Mouse (Mus musculus): ENCODE measurements around the gene Gigyf1.

Gene Gigyf1

DNA sequence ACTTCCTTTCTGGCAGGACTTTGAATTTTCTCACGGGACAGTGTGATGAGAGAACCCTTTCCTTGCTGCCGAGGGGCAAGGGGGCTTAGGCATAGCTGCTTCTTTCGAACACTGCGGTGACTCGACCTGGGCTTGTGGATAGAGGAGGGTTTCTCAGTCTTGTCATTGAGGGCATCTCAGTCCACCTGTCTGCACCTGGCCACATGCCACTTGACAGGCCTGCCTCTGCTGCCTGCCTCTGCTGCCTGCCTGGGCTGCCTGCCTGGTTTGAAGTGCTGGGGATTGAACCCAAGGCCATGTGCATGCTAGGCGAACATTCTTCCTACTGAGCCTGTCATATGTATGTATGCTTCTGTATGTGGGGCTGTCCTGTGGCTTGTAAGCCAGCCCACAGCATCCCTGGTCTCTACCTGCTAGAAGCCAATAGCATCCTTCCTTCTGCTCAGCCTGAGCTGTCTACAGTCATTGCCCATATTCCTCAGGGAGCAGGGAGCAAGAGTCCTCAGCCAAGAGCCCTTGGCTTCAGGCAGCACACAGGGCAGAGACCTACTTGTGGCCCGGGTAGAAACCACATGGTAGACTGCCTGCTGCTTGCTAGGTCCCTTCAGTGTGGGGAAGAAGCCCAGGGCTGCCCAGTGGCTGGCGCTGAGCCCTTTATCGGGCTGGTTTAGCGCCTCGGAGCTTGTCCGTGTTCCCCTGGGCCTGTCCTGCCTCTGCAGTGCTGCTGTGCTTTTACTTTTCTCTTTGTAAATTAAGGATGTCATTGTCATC lies 4.2 kb upstream of the Gigyf1 start:
- DNase-seq (ENCODE audit: low spot score in 2 of 2) = no peak

DNA sequence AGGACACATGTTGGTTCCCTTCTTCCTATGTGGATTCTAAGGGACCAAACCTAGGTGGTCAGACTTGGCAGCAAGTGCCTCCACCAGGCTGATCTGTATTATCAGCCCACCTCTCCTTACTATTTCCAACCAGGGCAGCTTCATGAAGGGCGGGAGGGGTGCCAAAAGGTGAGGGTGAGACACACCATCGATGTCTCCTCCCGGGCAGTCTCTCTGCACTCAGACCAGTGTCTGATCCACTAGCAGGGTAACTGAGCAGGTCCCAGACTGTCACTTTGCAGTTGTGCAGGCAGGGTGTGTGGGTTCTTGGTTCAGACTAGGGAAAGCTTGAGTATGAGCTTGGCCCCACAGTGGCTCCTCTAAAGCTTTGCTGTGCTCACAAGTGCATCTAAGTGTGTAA lies 3.5 kb upstream of the Gigyf1 start:
- DNase-seq (ENCODE audit: low spot score in 2 of 2) = no peak

DNA sequence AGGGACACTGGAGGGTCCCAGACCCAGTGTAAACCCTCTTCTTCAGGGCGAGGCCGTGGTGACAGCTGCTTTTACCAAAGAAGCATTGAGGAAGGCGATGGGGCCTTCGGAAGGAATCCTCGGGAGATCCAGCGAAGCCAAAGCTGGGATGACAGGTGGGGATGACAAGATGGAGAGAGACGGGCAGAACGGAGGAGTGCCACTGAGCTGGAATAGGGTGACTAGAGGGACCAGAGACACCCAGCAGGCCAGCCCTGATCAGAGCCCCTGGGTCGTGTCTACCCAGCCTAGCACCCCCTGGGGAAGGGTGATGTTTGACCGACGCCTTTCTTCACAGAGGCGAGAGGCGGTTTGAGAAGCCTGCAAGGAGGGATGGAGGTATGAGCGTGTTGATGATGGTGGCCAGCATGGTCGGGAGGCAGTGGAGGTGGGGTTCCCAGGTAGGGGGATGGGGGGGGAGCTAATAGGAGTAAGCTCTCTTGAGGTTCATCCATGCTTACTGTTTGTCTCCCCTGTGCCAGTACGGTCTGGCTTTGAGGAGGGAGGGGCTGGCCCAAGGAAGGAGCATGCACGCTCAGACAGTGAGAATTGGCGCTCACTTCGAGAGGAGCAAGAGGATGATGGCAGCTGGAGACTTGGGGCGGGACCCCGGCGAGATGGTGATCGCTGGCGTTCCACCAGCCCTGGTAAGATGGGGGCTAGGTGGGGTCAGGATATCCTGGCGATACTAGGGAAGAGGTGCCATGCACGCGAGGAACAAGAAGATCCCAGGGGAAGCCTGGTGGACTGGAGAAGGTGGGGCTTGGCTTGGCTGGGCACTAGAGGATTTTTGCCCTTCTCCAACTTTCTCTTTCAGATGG lies 1.6 kb downstream of the Gigyf1 start:
- no peak for DNase-seq (ENCODE audit: low spot score in 2 of 2)

DNA sequence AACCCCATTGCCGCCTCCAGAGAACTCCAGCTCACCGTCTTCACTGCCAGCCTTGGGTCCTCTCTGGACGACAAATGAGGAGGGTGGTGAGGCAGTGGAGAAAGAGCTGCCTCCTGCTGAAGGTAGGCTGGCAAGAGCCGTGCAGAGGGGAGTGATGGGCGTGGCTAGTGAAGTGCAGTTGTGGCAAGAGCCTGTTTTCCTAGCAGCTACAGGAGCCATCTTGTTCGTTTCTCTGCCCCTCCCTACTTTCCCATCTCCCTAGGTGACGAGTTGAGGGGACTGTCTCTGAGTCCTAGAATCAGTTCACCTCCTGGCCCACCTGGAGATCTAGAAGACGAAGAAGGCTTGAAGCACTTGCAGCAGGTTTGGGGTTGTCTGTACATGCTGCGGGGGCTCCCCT lies 3.5 kb downstream of the Gigyf1 start:
- no peak for DNase-seq (ENCODE audit: low spot score in 2 of 2)

DNA sequence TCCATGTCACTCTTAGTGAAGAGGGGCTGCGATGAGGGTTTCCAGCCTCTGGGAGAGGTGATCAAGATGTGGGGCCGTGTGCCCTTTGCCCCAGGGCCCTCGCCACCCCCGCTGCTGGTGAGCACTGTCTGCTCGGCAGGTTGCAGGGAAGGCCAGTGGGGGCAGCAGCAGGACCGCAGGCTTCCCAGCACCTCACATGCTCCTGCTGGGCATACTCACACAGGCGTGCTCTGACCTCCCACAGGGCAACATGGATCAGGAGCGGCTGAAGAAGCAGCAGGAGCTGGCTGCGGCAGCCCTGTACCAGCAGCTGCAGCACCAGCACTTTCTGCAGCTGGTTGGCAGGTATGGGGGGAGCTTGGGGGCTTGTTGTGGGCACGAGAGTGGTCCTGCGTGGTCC lies 4.4 kb downstream of the Gigyf1 start:
- DNase-seq (ENCODE audit: low spot score in 2 of 2) = no peak

DNA sequence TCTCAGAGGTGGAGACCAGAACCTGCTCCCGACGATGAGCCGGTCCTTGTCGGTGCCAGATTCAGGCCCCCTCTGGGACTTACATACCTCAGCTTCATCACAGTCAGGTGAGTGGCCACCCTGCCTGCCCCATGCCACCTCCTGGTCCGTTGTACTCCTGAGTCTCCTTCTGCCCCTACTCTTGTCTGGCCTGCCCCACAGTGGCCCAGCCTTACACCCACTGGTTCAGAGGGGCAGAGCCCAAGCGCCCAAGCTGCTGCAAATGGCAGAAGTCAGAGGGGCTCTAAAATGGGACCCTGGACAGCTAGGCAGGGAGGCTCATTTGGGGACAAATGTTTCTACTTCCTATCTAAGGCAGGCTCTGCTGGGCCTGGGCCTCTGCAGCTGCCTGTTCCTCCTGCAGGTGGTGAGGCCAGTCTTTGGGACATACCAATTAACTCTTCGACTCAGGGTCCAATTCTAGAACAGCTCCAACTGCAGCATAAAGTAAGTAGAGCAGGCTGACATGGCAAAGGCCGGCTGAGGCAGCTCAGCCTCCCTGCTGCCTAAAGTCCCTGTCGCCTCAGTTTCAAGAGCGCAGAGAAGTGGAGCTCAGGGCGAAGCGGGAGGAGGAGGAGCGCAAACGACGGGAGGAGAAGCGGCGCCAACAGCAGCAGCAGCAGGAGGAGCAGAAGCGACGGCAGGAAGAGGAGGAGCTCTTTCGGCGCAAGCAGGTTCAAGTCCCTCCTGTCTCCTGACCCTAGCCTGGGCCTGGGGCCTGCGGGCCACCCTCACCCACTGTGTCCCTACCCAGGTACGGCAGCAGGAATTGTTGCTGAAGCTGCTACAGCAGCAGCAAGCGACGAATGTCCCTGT lies 5.3 kb downstream of the Gigyf1 start:
- DNase-seq (ENCODE audit: low spot score in 2 of 2) = no peak

DNA sequence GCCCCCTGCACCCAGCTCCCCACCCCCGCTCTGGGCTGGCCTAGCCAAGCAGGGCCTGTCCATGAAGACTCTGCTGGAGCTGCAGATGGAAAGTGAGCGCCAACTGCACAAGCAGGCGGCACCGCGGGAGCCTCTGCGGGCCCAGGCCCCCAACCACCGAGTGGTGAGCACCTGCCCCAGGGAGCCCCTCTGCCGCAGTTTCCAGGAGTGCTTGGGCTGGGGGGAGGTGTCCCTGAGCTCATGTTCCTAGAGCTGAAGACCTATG lies 5.8 kb downstream of the Gigyf1 start:
- DNase-seq (ENCODE audit: low spot score in 2 of 2) = no peak

DNA sequence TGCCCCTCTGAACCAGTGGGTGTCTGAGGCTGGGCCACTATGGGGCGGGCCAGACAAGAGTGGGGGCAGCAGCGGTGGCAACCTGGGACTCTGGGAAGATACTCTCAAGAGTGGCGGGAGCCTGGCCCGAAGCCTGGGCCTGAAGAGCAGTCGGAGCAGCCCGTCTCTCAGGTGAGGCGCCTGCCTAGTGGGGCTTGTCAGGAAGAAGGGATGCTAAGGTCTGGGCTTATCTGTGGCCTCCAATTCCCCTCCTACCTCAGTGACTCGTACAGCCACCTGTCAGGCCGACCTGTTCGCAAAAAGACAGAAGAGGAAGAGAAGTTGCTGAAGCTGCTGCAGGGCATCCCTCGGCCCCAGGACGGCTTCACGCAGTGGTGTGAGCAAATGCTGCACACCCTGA lies 6.3 kb downstream of the Gigyf1 start:
- DNase-seq (ENCODE audit: low spot score in 2 of 2) = no peak

DNA sequence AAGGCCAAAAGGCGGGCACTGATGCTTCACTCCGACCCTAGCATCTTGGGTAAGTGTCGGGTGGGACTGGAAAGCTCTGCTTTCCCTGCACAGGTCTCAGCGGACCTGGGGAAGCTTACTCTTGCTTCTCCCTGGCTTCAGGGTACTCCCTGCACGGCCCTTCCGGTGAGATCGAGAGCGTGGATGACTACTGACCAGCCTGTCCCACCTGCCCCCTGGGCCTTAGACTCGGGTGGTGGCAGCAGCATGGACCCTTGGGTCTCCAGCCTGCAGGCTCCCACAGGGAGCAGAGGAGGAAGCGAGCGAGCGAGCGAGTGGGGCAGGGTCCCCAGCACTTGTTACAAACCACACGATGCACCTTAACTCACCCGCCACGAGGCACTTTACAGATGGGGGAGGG lies 7.2 kb downstream of the Gigyf1 start:
- DNase-seq (ENCODE audit: low spot score in 2 of 2) = no peak

DNA sequence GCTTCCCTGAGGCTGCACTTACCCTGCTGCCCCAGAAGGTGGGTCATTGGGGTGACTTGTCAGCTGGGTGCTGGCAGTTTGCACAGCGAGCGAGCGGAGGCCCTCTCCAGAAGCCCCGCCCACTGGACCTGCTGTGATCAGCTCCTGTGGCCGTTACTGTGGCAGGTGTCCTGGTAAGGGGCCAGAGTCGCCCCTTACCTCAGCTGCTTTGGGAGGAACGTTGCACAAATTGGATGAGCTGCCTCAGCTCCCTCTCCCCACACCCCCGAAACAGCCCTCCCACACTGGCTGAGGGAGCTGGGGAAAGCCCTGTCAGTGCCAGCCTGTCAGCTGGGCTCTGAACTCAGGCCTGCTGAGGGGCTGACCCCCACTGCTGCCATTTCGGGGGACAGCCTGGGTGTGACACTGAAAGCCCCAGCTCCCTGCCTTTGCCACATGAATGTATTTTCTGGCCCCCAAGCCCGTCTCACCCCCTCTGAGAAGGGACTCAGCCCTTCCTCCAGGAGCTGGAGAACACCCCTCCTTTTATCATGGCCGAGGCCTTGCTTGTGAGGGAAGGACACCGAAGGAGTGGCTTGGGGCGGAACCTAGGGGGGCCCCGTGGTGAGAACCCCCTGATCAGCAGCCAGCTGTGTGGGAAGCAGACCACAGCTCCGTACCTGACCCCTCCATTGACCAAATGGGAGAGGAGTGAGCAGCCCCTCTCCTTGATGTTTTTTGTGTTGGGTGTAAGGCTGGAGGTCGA lies 8.0 kb downstream of the Gigyf1 start:
- peak in 1 of 2 experiments; percentile 63 for DNase-seq (ENCODE audit: low spot score in 2 of 2)

DNA sequence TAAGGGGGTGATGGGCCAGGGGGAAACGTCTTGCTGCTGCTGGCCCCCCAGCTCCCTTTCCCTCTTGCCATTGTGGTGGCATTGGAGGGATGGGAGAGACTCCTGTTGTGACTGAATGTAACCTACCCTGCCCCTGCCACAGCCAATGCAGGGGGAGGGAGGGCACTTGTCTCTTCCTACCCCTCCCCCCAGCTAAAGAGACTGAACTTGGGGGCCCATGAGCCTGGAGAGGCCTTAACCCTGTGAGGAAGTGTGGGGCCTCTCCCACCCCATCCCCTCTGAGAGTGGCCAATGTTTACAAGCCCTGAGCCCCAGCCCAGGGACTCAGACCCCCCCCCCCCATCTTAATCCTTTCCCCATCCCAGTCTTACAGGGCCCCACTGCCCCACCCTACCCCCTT lies 9.1 kb downstream of the Gigyf1 start:
- DNase-seq (ENCODE audit: low spot score in 2 of 2) = no peak

DNA sequence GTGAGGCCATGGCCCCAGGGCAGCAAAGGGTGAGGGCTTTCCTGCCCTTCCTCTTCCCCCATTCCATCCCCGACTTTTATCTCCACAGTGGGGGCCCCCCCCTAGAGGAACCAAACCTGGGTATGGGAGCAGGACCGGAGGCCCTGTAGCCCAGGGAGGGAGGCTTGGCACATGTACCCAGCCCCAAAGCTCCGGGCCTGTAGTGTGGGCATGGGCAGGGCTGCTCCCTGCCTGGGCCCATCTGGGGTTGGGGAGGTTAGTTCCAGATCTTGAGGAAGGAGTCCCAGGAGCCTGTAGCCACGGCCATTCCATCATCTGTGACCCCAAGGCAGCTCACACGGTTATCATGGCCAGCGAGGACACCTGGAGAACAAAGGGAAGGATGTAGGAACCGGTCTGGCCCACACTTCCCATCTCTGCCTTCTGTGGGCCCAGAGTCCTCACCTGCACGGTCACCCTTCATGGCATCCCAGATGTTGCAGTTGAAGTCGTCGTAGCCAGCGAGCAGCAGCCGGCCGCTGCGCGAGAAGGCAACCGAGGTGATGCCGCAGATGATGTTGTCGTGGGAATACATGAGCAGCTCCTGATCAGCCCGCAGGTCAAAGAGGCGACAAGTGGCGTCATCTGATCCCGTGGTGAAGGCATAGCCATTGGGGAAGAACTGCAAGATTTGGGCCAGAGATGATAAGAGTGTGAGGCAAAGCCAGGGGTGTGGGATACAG lies 10.1 kb downstream of the Gigyf1 start:
- no peak for DNase-seq (ENCODE audit: low spot score in 2 of 2)

DNA sequence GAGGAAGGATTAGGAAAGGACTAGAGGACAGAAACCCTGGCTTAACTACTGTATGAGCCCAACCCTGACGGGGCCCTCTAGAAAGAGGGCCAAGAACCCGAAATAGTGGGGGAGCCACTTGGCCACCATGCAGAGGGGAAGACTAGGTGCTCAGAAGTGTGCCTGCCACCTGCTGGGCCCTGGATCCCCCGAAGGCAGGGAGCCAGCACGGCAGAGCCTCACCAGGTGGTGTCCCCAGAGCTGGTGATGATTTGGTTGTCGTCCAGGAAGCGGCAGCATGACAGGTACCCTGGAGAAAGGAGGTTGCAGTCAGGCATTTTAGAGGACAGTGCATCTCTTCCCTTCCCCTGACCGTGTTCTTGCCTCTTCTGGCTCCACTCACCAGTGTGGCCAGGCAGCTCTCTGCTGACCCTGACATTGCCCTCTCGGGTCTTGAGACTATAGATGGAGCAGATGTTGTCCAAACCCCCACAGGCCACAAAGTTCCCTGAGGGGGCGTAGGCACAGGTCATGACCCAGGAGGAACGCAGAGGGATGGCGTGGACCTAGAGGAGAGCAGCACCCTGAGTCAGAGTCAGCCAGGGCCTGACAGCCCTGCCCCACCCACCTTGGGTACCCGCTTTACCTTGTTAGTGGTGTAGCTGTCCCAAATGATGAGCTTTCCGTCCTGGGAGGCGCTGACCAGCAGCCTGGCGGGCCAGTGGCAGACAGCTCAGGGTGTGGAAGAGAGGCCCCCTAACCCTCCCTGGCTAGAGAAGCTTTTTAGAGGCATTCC lies 11.1 kb downstream of the Gigyf1 start:
- no peak for DNase-seq (ENCODE audit: low spot score in 2 of 2)

DNA sequence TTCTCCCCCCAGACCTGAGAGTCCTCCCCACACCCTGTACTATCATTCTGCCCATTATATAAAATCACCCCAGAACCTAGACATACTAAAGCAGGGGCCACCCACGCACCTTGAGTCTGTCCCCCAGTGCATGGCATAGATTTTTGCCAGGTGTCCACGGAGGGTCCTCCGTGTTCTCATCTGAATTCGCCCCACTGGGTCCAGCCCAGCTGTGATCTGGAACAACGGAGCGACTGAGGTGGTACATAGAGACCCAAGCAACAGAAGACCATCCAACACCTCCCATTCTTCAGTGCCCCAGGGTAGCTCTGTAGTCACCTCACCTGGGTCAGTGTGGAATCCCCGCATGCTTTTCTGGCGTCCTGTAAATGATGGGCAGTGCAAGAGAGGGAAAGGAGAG lies 11.7 kb downstream of the Gigyf1 start:
- DNase-seq (ENCODE audit: low spot score in 2 of 2) = no peak

DNA sequence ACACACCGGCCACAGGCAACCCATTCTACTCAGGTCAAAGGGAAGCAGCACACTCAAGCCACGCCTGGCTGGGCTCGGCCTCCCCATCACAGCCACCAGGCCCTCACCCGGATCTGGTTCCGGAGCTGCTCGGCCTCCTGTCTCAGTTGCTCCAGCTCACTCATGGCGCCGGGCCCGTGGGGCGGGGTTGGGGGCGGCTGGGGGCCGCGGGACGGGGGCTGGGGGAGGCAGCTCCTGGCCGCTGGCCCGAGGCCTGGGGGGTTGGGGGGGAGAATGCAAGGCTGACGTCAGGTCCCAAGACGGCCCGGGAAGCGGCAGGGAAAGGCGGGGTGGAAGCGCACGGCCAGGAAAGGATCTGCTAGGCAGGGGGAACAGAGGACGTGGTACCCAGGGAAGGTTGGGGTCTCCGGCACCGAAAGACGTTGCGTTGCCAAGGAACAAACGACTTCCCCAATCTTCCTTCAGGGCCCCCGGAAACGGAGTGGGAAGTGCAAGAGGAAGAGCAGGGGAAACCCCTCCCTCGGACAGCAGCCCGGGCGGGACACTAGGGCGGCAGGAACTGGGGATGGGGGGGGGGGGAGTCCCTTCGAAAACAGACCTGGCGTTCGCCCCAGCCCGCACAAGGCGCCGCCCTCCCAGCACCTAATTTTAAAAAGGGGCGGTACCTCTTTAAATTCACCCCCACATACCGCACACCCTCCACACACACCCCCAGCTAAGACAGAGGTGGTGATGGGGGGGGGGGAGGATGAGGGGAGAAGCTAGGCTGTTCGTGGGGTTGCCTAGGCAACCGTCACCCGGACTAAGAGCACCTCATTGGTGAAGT lies 12.5 kb downstream of the Gigyf1 start:
- DNase-seq (ENCODE audit: low spot score in 2 of 2) = peak in 1 of 2 experiments; percentile 69

DNA sequence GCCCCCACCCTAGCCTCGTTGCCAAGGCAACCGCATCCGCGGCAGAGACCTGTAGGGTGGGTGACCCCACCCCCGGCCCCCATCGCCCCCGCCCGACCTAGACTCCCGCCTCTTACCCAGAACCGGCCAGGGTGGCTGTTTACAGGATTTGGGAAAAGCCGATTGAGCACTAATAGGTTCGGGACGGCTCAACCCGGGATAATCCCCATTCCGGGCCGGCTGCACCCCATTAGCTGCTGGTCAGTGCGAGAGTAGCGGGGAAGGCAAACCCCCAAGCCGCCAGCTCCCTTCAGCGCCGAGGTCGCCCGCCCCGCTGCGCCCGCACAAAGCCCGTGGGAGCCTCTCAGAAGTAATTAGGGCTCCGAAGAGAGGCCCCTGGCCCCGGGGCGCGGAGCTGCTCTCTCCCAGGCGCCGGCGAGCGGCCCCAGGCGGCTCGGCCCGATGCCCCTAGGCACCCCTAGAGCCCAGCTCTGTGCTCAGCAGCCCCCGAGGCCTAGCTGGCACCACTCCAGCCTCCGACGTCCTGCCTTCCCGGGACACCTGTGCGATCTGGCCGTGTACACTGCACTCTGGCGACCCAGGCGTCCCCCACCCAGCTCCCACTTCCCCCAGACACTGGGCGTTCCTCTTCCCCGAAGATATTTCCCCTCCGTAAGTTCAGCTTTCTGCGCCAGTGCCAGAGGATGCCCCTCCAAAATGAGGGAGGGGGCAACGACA lies 13.2 kb downstream of the Gigyf1 start:
- DNase-seq (ENCODE audit: low spot score in 2 of 2) = peak in 1 of 2 experiments; percentile 71

DNA sequence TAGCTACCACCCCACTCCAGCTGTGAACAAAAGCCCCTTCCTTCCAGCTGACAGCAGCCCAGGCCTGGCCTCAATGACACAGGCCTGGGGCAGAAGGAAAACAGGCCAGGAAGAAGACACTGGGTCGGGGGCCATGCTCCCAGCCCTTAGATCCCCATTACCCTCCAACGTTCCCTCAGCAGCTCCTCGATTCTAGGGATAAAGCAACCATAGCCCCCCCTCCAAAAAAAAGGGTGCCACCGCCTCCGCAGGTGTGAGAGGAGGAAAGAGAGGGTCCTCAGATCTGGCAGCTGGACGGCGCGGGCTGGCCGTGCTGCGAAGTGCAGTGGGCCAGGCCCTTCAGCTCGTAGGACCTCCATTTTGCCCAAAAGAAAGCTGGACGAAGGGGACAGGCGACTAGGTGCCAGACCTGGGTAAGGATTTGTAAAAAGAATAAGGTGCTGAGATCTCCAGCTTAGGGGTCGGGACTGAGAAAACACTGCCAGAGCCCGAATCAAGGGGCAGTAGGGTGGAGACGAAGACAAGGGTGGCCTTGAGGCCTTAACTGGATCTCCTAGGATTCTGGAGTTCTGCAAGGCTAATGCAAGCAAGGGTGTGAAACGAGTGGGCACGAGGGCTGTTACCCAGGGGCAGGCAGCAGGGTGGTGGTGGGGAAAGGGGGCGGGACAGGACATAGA lies 13.9 kb downstream of the Gigyf1 start:
- peak in 1 of 2 experiments; percentile 36 for DNase-seq (ENCODE audit: low spot score in 2 of 2)

DNA sequence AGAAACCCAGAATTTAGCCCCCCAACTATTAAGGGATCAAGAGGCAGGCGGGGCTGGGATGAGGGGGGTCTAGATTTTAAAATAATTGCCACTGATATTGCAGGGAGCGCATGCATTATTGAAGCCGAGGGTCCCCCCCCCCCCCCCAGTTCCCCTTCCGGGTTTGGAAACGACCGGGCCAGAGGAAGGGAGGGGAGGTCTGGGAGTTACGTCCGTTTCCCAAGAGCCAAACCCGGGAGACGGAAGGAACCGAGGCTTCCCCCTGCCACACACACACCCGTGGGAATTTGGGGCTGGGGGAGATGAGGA lies 14.4 kb downstream of the Gigyf1 start:
- DNase-seq (ENCODE audit: low spot score in 2 of 2) = no peak
